Mouse (Mus musculus): ENCODE measurements at regions not wholly inside any gene's neighbourhood (a gene's known extent, or its start where the extent isn't known, plus 50 kb on each side); places are given as distances from the start of the nearest gene placed in this dataset.

- TF ChIP-seq POLR2A (IDR thresholded peaks at IDR 0.05; ENCODE audit: insufficient read depth, low read length) = no peak
- no peak for TF ChIP-seq CTCF (IDR thresholded peaks at IDR 0.05; ENCODE audit: low read depth, low read length)
Measured at GRCm38 (mm10) chr1:75692781-75693180, 146.7 kb downstream of the Slc4a3 start.
